8 mouse cellular contexts compared by ENCODE assay signal in genomic region chr6:128763736-128764523, GRCm38 (mm10). TPM values are rescaled to one million over a fixed set of nuclear protein-coding genes. Genes with fewer than 3 reads are reported as not detected.
A peak's percentile ranks its signal among the peaks of the same experiment; 100 is the strongest.
DNase-seq lines count a peak whose midpoint lies in the region; ATAC-seq and TF ChIP-seq lines count a peak whose summit lies in the region.

No protein-coding gene starts in this region.

- H3K36me3 ChIP-seq in ES-Bruce4 (ENCODE audit: control insufficient read depth, insufficient read depth, low read length, poor library complexity, severe bottlenecking) = no peaks in the 10 kb centered on the region
- no peaks in the 10 kb centered on the region for H3K36me3 ChIP-seq in forebrain, embryonic 13.5 days (ENCODE audit: poor library complexity, severe bottlenecking)
- no peaks in the 10 kb centered on the region for H3K36me3 ChIP-seq in neural tube, embryonic 15.5 days

- H3K27me3 ChIP-seq in ES-Bruce4 (ENCODE audit: control insufficient read depth, insufficient read depth, low read length, poor library complexity, severe bottlenecking) = no peaks in the 10 kb centered on the region
- no peaks in the 10 kb centered on the region for H3K27me3 ChIP-seq in forebrain, embryonic 13.5 days
- H3K27me3 ChIP-seq in neural tube, embryonic 15.5 days (replicated peaks) = no peaks in the 10 kb centered on the region

- peak overlapping the region; percentile 71 for H3K4me3 ChIP-seq in ES-Bruce4 (ENCODE audit: low read depth, low read length)
- H3K4me3 ChIP-seq in forebrain, embryonic 13.5 days = peak overlapping the region; percentile 53
- peak overlapping the region; percentile 53 for H3K4me3 ChIP-seq in neural tube, embryonic 15.5 days (replicated peaks)

- no peak for TF ChIP-seq POLR2A in ES-Bruce4 (IDR thresholded peaks at IDR 0.05; ENCODE audit: insufficient read depth, low read length)

- peak overlapping the region; percentile 63 for H3K4me2 ChIP-seq in forebrain, embryonic 13.5 days
- peak overlapping the region; percentile 72 for H3K4me2 ChIP-seq in neural tube, embryonic 15.5 days

- H3K27ac ChIP-seq in ES-Bruce4 (ENCODE audit: insufficient read depth, low read length) = no peak overlapping the region
- H3K27ac ChIP-seq in forebrain, embryonic 13.5 days = peak overlapping the region; percentile 88
- peak overlapping the region; percentile 90 for H3K27ac ChIP-seq in neural tube, embryonic 15.5 days (replicated peaks)

- WGBS in forebrain, embryonic 13.5 days = 2% methylated on average over 30 of the region's 30 CpGs
- 2% methylated on average over 30 of the region's 30 CpGs for WGBS in neural tube, embryonic 15.5 days

- intact Hi-C loops in heart, postnatal 14 days (cut with DNase I) = loop anchor here (2.0 to 10.0 kb wide), 3 partner anchors 39 to 491 kb away; no protein-coding TSS in a partner anchor

- ATAC-seq in cerebellum, adult (ENCODE audit: insufficient number of reproducible peaks, low FRiP score, low TSS enrichment) = peak; percentile 92
- ATAC-seq in forebrain, embryonic 13.5 days = peak; percentile 93
- ATAC-seq in neural tube, embryonic 15.5 days (ENCODE audit: low FRiP score) = peak; percentile 87

- peak overlapping the region; percentile 4 for H3K9ac ChIP-seq in ES-Bruce4 (ENCODE audit: low read depth, poor library complexity, severe bottlenecking)
- peak overlapping the region; percentile 68 for H3K9ac ChIP-seq in forebrain, embryonic 13.5 days
- H3K9ac ChIP-seq in neural tube, embryonic 15.5 days (replicated peaks) = peak overlapping the region; percentile 61

- H3K4me1 ChIP-seq in ES-Bruce4 (ENCODE audit: control insufficient read depth, insufficient read depth, low read length) = no peaks in the 10 kb centered on the region
- H3K4me1 ChIP-seq in forebrain, embryonic 13.5 days = 0 out of 2 replicates have a peak, but pooled peaks cover 4% of the 10 kb centered on the region
- H3K4me1 ChIP-seq in neural tube, embryonic 15.5 days = peaks cover 16% of the 10 kb centered on the region

- H3K9me3 ChIP-seq in ES-Bruce4 (replicated peaks; ENCODE audit: control insufficient read depth, insufficient read depth, low read length, poor library complexity, severe bottlenecking) = no peaks in the 10 kb centered on the region
- no peaks in the 10 kb centered on the region for H3K9me3 ChIP-seq in forebrain, embryonic 13.5 days (replicated peaks)
- H3K9me3 ChIP-seq in neural tube, embryonic 15.5 days (replicated peaks) = no peaks in the 10 kb centered on the region

- peak; percentile 90 to 93 for DNase-seq in heart, postnatal 14 days
- peak; percentile 98 for DNase-seq in layer of hippocampus, adult 11-12 months (ENCODE audit: low spot score)
- peak; percentile 97 to 99 for DNase-seq in lung, adult 18-20 months
- DNase-seq in testis, postnatal 14 days (ENCODE audit: low spot score) = peak; percentile 93

- peak; percentile 11; the same call in 1 of the 2 replicates for TF ChIP-seq EP300 in ES-Bruce4 (IDR thresholded peaks at IDR 0.05; ENCODE audit: insufficient read depth, low read depth, low read length)

- TF ChIP-seq CTCF in ES-Bruce4 (IDR thresholded peaks at IDR 0.05; ENCODE audit: low read depth, low read length) = peak; percentile 46

RNA-seq across cellular contexts. Expression of gene Klrb1c, which starts 25.1 kb away (rescaled TPM):
- not detected in 2 replicates for polyA plus RNA-seq in ES-Bruce4 (2011; ENCODE audit: insufficient read depth, insufficient read length, low read depth, missing spikeins)
- polyA plus RNA-seq in forebrain, embryonic 13.5 days (2015; fragmentation: Nextera tagmentation; extraction: Ambion mirVana) = not detected in 2 replicates
- under 1 TPM in 1 of 2 experiments, not detected in 1; 0.12 TPM for total RNA-seq in heart, postnatal 14 days (2021)
- 0.09 and 0.70 TPM in 2 replicates for polyA plus RNA-seq in neural tube, embryonic 15.5 days (2015; fragmentation: Nextera tagmentation; extraction: Ambion mirVana)

RNA-seq across cellular contexts. Expression of gene Klrb1, which starts 41.1 kb away (rescaled TPM):
- polyA plus RNA-seq in ES-Bruce4 (2011; ENCODE audit: insufficient read depth, insufficient read length, low read depth, missing spikeins) = not detected in 2 replicates
- polyA plus RNA-seq in forebrain, embryonic 13.5 days (2015; fragmentation: Nextera tagmentation; extraction: Ambion mirVana) = not detected in 2 replicates
- not detected for total RNA-seq in heart, postnatal 14 days (2021)
- 0.95 and 1.00 TPM in 2 replicates for polyA plus RNA-seq in neural tube, embryonic 15.5 days (2015; fragmentation: Nextera tagmentation; extraction: Ambion mirVana)

Comparison
In these comparisons a context has a peak if more than half of its experiments do, and no peak if none do; other contexts are left out.
1. H3K9ac ChIP-seq: peak in every context shown above with its lines; median percentile 68 in forebrain, embryonic 13.5 days; 61 in neural tube, embryonic 15.5 days; 4 in ES-Bruce4.